Mouse (Mus musculus): ENCODE data around the gene Rbm20.

Rbm20 gene

GRCm38 (mm10) chr19:53755346-53755745 lies 78.2 kb downstream of the Rbm20 start:
- DNase-seq (ENCODE audit: low spot score in 2 of 2) = no peak

- DNase-seq (ENCODE audit: low spot score in 2 of 2) = no peak
Measured at GRCm38 (mm10) chr19:53757432-53758109, 80.5 kb downstream of the Rbm20 start.

- no peak for DNase-seq (ENCODE audit: low spot score in 2 of 2)
Measured at GRCm38 (mm10) chr19:53758881-53759418, 81.8 kb downstream of the Rbm20 start.

- DNase-seq (ENCODE audit: low spot score in 2 of 2) = no peak
Measured at GRCm38 (mm10) chr19:53760125-53761101, 83.3 kb downstream of the Rbm20 start.

GRCm38 (mm10) chr19:53762749-53763438 lies 85.8 kb downstream of the Rbm20 start:
- no peak for DNase-seq (ENCODE audit: low spot score in 2 of 2)

DNA sequence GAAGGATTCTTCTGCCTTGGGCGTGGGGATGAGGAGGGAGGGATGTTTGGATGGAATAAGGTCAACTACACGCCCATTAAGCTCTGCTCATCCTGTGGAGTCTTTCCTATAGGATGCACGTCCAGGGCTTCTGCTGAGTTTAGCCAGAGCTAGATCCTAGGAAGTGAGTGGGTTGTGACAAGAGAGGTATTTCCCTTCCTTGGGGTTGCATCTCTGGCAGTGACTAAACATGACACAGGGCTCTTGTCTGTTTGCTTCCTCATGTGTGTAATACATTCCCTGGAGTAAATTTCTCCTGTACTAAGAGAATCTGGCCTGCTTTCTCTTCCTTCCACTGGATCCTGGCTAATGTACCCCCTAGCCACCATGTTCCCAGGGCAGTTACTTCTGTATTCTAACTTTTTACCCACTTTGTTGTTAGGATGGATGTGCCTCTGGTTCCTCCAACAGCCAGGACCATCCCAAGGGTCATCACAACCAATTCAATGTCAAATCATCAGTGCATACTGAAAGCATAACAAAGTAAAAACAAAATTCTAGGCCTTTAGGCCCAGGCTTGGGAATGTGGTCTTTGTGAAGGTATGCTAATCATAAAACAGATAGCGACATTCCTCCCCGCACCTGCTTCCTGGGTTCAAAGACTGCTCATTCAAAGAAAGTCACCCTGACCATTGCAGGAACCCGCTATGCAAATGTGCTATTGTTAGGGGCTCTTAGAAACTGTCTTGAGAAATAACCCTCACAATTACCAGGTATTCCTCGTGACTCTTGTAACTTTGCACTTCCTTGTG lies 87.8 kb downstream of the Rbm20 start:
- DNase-seq (ENCODE audit: low spot score in 2 of 2) = no peak

DNA sequence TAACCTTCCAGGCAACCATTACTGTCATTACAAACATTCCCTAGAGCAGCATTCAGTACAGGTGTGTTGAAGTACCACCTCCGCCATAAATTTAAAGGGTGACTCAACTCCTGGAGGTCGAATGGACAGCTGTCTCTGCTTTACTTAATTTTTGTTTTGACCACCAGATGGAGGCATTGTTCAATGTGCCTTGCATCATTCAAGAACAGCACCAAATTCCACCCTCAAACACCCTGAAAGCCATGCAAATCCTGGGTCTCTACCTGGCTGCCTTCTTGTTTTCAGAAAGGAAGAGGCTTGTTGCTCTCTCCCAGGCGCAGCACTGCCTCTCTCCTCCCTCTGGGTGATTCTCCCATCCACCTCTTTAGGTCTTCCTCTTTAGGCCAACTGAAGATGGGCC lies 91.4 kb downstream of the Rbm20 start:
- no peak for DNase-seq (ENCODE audit: low spot score in 2 of 2)

DNA sequence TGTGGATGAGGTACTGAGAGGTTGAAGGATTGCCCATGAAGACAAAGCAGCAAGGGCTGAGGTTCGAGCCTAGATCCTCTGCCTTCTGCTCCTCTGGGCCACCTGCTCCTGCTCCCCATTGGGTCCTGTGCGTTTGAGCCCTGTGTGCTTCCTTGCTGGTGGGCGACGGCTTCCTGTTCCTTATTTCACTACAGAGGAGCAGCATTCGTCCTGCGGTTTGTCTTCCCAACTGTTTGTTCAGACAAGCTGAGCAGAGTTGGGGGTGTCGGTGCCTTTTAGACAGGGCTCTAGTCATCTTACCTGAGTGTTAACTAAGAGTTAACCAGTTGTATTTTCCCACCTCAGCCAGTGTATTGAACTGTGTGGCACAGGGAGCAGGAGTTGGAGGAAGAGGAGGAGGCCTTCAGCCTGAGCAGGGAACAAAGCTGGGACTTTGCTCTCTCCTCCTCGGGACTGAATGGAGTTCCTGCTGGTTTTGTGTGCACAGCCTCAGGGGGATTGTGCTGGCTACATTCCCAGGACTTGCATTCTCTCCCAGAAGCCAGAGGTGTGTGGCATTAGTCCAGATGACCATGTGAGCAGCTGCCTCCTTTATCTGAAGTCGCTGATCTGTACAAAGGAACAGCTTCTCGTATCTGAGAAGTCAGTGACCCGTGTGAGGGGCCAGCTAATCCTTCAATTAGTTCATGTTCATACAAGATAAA lies 97.0 kb downstream of the Rbm20 start:
- peak in 1 of 2 experiments; percentile 71 for DNase-seq (ENCODE audit: low spot score in 2 of 2)

DNA sequence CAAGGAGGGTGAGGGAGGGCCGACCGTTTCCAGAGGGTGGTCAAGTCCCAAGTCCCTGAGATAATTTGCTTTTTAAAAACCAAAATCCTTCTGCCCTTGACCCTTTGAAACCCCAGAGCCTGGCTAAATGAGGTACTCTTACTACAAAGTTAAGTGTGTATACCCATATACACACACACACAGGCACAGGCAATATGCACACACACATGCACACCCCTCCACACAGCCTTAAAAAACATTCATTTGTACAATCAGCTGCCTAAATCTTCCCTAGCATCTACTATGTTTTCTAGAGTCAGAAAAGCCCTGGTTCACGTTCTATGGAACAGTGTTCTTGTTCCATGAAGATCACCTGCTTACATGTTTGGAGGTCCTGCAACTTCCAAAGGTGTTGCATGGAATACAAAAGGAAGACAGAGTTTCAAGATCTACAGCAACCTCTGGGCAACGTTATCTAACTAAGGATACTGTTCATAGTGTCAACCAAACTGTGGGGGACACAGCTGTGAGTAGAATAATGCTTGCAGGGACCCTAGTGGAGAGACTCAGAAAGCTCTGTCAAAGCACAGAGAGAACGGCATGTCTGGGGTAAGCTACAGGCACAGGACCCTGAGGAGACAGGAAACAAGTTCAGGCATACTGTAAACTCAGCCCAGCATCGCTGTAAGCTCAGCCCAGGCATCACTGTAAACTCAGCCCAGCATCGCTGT lies 97.7 kb downstream of the Rbm20 start:
- DNase-seq (ENCODE audit: low spot score in 2 of 2) = no peak

GRCm38 (mm10) chr19:53779402-53779801 lies 102.3 kb downstream of the Rbm20 start:
- no peak for DNase-seq (ENCODE audit: low spot score in 2 of 2)

DNA sequence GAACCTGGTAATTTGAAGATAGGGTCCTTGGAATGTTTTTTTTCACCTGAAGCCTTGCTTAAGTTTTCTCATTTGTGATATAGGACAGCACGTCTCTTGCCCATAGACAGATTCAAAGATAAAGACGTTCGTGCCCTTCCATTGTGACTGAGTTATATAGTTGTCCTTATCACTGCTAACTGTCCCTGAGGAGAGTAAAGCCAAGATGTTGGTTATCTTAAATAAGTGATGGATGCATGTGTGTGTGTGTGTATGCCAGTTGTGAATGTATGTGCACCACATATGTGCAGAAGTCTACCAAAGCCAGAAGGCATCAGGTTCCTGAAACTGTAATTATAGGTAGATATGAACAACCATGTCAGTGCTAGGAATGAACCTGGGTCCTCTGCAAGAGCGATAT lies 102.7 kb downstream of the Rbm20 start:
- no peak for DNase-seq (ENCODE audit: low spot score in 2 of 2)

DNA sequence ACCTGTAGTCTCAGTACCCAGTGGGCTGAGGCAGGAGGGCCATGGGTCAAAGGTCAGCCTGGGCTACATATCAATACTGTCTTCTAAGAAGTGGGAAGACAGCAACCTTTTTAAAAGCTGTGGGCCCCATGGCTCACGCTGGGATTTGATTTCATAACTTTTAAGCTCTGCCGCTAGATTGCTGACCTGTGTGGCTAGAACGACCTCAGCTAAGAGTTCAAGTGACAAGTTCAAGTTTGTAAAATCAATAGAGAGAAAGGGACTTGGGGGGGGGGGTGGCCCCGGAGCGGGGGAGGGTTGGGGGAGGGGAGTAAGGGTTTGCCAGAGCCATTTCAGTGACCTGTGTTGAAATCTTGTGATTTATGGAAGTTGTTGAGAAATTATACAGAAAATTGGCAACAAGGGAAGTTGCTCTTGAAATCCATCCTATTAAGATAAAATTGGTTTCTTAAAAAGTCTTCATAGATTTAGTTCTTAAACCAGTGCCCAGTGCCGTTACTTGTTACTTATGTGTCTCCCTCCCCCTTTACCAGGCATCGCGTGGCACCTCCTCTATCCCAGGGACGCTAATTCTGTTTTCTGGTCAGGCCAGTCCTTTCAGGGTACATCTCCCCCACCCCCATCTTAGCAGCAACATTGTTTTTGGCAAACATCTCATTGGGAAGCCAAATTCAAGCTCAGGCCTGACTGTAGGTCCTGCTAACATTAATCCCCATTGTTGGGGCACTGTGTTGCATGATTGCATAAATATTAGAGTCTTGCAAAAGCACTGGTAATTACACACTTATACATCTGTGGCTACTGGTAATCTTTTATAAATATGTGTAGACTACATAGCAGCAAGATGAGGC lies 103.9 kb downstream of the Rbm20 start:
- DNase-seq (ENCODE audit: low spot score in 2 of 2) = no peak

- DNase-seq (ENCODE audit: low spot score in 2 of 2) = no peak
Measured at GRCm38 (mm10) chr19:53781826-53782225, 104.7 kb downstream of the Rbm20 start.

GRCm38 (mm10) chr19:53785352-53785751 lies 108.2 kb downstream of the Rbm20 start:
- no peak for DNase-seq (ENCODE audit: low spot score in 2 of 2)

DNA sequence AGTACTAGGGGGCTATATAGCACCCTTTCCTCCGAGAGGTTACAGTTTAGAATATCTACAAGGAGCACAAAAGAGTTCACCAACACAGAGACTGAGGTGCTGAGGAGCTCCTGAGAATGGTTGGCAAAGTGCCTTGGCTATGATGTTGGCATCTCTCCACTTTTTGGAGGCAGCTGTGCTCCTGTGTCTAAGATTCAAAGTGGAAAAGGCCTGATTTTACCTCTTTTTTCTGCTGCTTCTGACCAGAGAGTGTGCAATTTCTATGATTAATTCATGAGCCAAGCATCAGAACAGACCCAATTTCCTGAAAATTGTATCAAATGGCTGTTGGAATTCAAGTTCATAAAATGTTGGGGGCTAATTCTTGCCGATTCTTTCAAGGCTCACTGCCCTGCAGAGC lies 109.1 kb downstream of the Rbm20 start:
- peak in 1 of 2 experiments; percentile 59 for DNase-seq (ENCODE audit: low spot score in 2 of 2)

GRCm38 (mm10) chr19:53786836-53787235 lies 109.7 kb downstream of the Rbm20 start:
- no peak for DNase-seq (ENCODE audit: low spot score in 2 of 2)

GRCm38 (mm10) chr19:53788621-53789331 lies 111.7 kb downstream of the Rbm20 start:
- DNase-seq (ENCODE audit: low spot score in 2 of 2) = no peak

- DNase-seq (ENCODE audit: low spot score in 2 of 2) = no peak
Measured at GRCm38 (mm10) chr19:53789571-53789970, 112.5 kb downstream of the Rbm20 start.
